Mouse (Mus musculus) cerebellum, postnatal 14 days (tissue): ENCODE measurements around the gene Hrasls5.
A peak's percentile ranks its signal among the peaks of the same experiment; 100 is the strongest.

Experiments
- DNase-seq, 2 experiments: peaks; one replicate each; pipeline ENCODE4 v3.0.0; 2021; ENCODE audit warnings: mixed read lengths in 2 of 2

The Hrasls5 gene

DNA sequence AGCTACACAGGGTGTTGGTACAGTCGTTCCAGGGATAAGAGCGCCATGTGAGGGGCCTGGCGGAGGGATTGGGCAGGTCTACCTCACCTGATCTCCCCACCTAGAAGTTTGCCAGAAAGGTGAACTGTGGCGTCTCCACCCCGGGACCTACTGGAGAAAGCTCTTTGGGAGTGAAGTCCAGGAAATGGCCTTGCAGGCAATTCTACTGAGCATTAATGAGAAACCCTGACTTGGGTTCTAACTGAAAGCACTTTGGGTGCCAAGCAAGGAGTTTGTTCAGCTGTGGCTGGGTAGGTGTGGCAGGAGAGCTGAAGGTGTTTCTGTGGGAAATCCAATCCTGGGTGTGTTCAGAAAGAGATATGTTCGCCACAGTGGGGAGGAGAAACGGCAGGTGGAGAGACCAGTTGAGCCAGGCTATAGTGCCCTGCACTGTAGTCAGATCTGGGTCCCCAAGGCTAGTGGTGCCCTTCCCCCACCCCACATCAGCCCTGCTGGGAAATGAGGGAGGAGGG, 4.6 kb upstream of the Hrasls5 start:
- no peak for DNase-seq

DNA sequence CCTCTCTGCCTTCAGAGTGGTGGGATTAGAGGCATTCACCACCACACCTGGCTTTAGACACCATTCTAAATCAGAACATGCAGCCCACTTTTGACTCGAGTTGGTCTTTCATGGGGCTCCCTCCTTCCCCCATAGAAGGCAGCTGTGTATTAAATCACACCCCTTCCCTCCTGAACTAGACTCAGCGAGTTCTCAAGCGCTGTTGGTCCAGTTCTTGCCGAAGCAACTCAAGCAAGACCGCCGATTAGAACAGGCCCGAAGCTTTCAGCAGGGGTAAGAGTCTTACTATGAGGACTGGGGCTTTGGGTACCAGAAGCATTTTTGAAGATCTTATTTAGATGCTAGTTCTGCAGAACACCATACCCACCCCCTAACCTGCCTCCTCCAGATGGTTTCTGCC, 810 bp downstream of the Hrasls5 start:
- no peak for DNase-seq

- DNase-seq = no peak
Observed at GRCm38 (mm10) chr19:7616231-7616930, 4.0 kb downstream of the Hrasls5 start.

GRCm38 (mm10) chr19:7617085-7617484, 4.7 kb downstream of the Hrasls5 start:
- DNase-seq = no peak

DNA sequence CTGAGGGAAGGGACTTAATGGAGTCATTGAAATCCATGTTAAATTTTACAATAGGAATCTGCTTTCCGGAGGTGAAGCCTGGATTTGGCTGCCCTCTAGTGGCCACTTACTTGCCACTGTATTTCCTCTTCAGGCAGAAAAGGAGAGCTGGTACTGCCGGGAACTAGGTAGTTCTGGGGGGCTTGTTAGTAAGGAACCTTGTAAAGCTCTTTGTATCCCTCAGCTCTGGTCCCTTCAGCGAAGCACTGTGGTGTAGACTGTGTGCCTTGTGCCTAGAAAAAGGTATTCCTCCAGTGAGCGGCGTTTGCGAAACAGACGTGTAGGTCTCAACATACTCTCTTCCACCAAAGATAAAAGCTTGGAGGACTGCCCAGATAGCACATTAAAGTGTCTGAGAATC, 5.4 kb downstream of the Hrasls5 start:
- DNase-seq = peak; percentile 83 to 86

GRCm38 (mm10) chr19:7633021-7633420, 20.7 kb downstream of the Hrasls5 start:
- DNase-seq = no peak

DNA sequence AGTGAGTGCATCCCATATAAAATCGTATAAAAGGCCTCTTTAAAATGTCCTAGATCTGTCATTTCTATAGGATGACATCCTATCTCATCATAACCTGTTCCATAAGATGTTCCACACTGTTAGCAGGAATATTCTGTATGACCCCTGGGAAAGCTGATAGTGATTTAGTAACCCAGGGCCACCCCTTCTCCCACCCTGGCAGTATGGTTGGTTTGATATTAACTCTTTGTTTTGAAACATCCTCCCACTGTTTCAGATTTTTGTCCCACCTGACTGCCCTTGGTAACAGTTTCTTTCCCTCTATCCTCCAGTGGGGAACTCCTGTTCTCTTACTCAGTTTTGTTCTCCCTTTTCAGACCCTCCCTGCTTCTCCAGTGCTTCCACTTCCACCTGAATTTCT, 21.4 kb downstream of the Hrasls5 start:
- no peak for DNase-seq

GRCm38 (mm10) chr19:7648913-7649666, 36.7 kb downstream of the Hrasls5 start:
- no peak for DNase-seq

DNA sequence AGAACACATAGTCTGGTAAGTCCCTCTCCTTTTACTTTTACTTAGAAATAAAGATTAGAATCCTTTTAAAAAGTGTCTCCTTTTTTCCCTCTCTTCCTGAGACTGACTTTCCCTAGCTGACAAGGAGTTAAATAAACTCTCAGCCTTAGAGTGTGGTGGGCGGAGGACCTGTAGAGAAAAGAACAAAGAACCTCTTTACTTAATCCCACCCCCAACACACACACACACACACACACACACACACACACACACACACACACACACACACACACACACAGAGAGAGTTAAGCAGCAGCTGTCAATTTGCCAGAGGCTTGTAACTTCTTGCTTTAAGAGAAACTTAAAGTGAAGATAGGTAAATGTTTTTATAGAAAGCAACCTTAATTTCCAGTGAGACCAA, 59.7 kb downstream of the Hrasls5 start:
- no peak for DNase-seq

GRCm38 (mm10) chr19:7687988-7688387, 75.6 kb downstream of the Hrasls5 start:
- no peak for DNase-seq
